Mouse (Mus musculus) E14TG2a.4 (cell line): ENCODE data around the gene BC049352.

Source experiments
- CTCF ChIP-seq: conservative IDR thresholded peaks from 2 replicates; pipeline ENCODE4 v1.5.1; 2014; ENCODE audit warnings: low read length
- NANOG ChIP-seq: IDR thresholded peaks from 2 replicates; pipeline ENCODE4 v1.6.1; 2014; ENCODE audit warnings: borderline replicate concordance, low read length, mixed read lengths

DNA sequence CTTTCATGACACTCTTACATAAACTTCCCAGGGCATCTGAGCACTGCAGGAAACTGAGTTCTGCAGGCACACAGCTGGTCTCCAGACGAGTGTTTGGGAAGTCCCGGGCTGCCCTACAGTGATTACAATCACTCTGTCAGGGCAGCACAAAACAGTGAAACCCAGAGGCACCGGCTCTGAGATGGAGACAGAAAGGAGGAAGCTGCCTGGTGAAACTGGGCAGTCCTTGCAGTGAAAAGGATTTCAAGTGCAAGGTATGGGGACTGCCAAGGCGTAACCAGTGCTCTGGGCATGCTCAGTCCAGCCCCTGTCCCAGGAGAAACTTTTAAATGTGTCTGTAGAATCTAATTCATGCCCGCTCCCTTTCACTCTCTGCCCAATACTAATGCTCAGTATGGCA, 90.4 kb downstream of the BC049352 start:
- TF ChIP-seq CTCF = no peak
- no peak for TF ChIP-seq NANOG
